Mouse (Mus musculus) spleen, postnatal 10 days (tissue): Measurements from ENCODE around the gene Daam2.

ENCODE experiments used
- DNase-seq, 2 experiments: peaks; one replicate each; pipeline ENCODE4 v3.0.0; 2021 to 2022; ENCODE audit warnings: low spot score in 2 of 2

Daam2 gene

GRCm38 (mm10) chr17:49531661-49532060 is 32.5 kb downstream of the Daam2 start:
- no peak for DNase-seq

GRCm38 (mm10) chr17:49530215-49530614 is 33.9 kb downstream of the Daam2 start:
- peak in 1 of 2 experiments; percentile 36 for DNase-seq

GRCm38 (mm10) chr17:49528503-49529205 is 35.5 kb downstream of the Daam2 start:
- no peak for DNase-seq

GRCm38 (mm10) chr17:49528033-49528432 is 36.1 kb downstream of the Daam2 start:
- DNase-seq, result no peak

- no peak for DNase-seq
Observed at GRCm38 (mm10) chr17:49526566-49526965, 37.6 kb downstream of the Daam2 start.

GRCm38 (mm10) chr17:49525911-49526310 is 38.2 kb downstream of the Daam2 start:
- no peak for DNase-seq

- no peak for DNase-seq
Observed at GRCm38 (mm10) chr17:49524584-49524983, 39.6 kb downstream of the Daam2 start.

- no peak for DNase-seq
Observed at GRCm38 (mm10) chr17:49522435-49522834, 41.7 kb downstream of the Daam2 start.

- no peak for DNase-seq
Observed at GRCm38 (mm10) chr17:49522002-49522401, 42.1 kb downstream of the Daam2 start.

- DNase-seq, result no peak
Observed at GRCm38 (mm10) chr17:49520674-49521073, 43.5 kb downstream of the Daam2 start.

- no peak for DNase-seq
Observed at GRCm38 (mm10) chr17:49519576-49520247, 44.4 kb downstream of the Daam2 start.

GRCm38 (mm10) chr17:49517091-49517490 is 47.1 kb downstream of the Daam2 start:
- DNase-seq, result no peak

GRCm38 (mm10) chr17:49515678-49516077 is 48.5 kb downstream of the Daam2 start:
- no peak for DNase-seq

GRCm38 (mm10) chr17:49515141-49515540 is 49.0 kb downstream of the Daam2 start:
- DNase-seq, result no peak

- DNase-seq, result no peak
Observed at GRCm38 (mm10) chr17:49512671-49513085, 51.5 kb downstream of the Daam2 start.

GRCm38 (mm10) chr17:49509431-49509830 is 54.7 kb downstream of the Daam2 start:
- no peak for DNase-seq

- DNase-seq, result no peak
Observed at GRCm38 (mm10) chr17:49503246-49503900, 60.8 kb downstream of the Daam2 start.

- no peak for DNase-seq
Observed at GRCm38 (mm10) chr17:49500234-49500633, 63.9 kb downstream of the Daam2 start.

GRCm38 (mm10) chr17:49499635-49500034 is 64.5 kb downstream of the Daam2 start:
- no peak for DNase-seq

GRCm38 (mm10) chr17:49498169-49498568 is 66.0 kb downstream of the Daam2 start:
- no peak for DNase-seq

- DNase-seq, result no peak
Observed at GRCm38 (mm10) chr17:49493276-49493675, 70.9 kb downstream of the Daam2 start.

GRCm38 (mm10) chr17:49489098-49489497 is 75.0 kb downstream of the Daam2 start:
- DNase-seq, result no peak

GRCm38 (mm10) chr17:49484435-49484834 is 79.7 kb downstream of the Daam2 start:
- no peak for DNase-seq
